Mouse (Mus musculus) kidney, postnatal 36 days (tissue): ENCODE measurements around the gene Cd3e.

ENCODE experiments used
- DNase-seq, 2 experiments: peaks; one replicate each; pipeline ENCODE4 v3.0.0; 2021 to 2022; ENCODE audit warnings: mixed read lengths in 2 of 2

Cd3e gene

DNA sequence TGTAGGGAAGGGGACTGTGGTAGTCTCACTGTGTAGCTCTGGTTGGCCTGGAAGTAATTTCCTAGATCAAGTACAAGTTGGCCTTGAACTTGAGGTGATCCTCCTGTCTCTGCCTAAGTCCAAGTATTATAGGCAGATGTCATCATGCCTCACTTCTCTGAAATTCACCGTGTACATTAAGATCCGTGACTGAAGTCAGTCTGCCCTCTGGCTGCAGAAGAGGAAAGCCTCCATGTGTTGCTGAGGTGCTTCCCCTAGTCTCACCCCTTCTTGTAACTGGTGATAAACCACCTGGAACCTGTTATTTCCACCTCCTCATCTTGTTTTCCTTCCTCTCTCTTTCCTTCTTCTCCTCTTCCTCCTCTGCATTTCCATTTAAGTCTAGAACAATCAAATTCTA is 5.5 kb upstream of the Cd3e start:
- DNase-seq, result no peak

GRCm38 (mm10) chr9:45011291-45011690 is 1.9 kb upstream of the Cd3e start:
- no peak for DNase-seq

- DNase-seq, result peak in 1 of 2 experiments; percentile 10
These were observed 1.0 kb upstream of the Cd3e start for GRCm38 (mm10) chr9:45010461-45010860.

DNA sequence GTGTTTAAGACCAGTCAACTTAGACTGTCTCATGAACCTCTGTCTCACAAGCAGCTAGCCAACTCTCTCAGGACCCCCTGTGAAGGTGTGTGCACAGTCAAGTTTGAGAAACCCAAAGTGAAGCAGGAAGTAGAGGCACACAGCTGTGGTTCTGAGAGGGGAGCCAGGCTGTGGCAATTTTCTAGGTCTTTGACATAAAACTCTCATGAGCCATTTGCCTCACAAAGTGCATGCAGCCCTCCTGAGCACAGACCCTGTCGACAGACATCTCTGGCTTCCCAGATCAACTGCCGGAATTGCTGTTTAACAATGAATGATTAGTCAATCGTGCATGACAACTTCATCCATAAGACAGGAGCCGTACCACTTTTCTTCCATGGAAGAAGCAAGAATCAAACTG is 1.1 kb downstream of the Cd3e start:
- no peak for DNase-seq

DNA sequence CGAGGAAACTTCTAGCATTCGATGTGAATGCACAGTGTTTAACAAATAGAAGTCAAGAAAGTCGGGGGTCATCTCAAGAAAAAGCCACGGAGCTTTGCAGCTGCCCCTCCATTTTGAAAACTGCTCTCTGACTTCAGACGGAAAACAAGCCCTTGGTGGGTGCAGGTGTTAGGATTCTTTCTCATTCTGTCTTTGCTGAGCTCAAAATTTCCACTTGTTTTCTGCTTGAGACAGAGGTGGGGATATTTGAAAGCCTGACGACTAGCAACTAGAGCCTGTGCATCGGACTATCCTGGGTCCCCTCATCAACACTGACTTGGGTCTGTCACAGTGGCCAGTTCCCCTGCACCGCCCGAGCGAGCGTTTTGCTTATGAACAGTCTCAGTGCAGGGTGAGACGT is 2.0 kb downstream of the Cd3e start:
- no peak for DNase-seq

- no peak for DNase-seq
These were observed 9.2 kb downstream of the Cd3e start for GRCm38 (mm10) chr9:45000249-45000648.

DNA sequence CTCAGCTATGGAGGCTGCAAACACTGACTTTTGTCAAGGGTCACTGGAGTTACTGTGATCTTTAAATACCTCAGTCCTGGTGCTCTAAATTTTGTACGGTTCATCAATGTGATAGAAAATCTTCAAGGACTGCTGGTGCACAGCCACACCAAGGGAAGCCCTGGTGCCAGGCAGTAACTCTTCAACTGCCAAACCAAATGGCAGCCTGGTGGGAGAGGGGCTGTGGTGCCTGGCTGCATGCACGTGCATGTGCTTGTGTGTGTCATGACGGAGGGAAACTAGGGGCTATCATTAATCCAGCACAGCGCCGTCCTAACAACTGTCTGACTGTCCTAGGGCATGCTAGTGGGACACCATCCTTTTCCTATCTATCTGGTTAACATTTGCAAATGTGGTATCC is 9.7 kb downstream of the Cd3e start:
- DNase-seq, result no peak

DNA sequence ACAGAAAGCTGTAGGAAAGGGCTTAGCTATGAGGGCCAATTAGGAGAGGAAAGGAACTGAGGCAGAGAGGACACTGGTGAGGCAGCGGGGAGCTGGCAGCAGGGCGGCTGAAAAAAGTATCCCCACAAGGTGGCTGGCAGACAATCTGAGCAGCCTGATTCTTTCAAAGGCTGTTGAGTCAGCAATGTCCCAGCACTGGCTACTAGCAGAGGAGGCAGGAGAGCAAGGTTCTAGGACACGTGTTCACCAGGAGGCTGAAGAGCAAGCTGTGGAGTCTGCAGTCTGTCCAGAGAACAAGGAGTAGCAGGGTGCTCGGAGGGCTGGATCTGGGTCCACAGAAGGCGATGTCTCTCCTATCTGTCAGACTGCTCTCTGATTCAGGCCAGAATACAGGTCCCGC is 10.3 kb downstream of the Cd3e start:
- DNase-seq, result peak; percentile 64 to 81

- no peak for DNase-seq
These were observed 11.3 kb downstream of the Cd3e start for GRCm38 (mm10) chr9:44998138-44998537.

GRCm38 (mm10) chr9:44996590-44996989 is 12.8 kb downstream of the Cd3e start:
- no peak for DNase-seq

- DNase-seq, result no peak
These were observed 14.5 kb downstream of the Cd3e start for GRCm38 (mm10) chr9:44994962-44995361.

DNA sequence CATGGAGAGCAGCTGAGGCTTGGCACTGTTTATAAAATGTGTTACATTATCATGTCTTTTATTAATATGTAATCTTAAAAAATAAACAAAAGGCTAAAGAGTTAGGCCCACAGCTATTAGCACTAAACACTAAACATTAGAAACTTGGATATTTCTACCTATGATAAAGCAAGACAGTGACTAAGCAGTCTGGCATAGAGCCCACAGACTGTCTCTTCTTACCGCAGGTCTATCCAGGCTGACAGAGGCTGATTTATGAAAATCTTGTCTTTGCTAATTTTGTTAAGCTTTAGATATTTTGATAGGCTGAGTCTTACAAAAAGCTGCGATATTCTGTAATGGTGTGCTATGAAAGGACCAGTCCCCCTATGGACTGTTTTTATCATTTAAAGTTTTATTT is 16.2 kb downstream of the Cd3e start:
- no peak for DNase-seq

GRCm38 (mm10) chr9:44992271-44992670 is 17.2 kb downstream of the Cd3e start:
- DNase-seq, result no peak

DNA sequence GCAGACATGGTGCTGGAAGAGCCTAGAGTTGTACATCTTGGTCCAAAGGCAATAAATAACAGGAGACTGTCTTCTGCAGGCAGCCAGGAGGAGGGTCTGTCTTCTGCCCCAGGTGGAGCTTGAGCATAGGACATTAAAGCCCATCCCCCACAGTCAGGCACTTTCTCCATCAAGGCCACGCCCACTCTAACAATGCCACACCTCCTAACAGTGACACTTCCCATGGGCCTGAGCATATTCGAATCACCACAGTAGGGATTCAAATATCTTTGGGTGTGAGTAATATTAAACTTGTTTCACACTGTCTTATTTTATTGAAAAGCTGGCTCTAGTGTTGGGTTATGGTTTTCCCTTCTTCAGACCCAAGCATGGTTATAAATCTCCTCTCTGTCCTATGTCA is 17.6 kb downstream of the Cd3e start:
- no peak for DNase-seq

DNA sequence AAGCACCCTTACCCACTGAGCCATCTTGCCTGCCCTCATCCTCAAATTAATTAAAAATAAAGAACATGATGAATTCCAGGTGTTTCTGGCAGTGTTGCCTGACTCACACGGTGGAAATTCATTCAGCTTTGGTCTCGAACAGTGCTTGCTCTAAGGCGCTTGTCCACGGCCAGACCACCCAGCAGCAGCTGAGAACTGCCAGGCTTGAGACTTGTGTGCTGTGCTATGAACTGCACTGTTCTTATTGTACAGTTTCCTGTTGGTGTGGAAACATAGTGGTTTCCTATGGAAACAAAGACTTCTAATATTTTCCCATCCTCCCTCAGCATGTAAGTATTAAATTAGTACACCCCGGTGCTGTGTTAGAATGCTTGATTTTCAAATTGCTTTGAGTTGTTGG is 22.5 kb downstream of the Cd3e start:
- no peak for DNase-seq

DNA sequence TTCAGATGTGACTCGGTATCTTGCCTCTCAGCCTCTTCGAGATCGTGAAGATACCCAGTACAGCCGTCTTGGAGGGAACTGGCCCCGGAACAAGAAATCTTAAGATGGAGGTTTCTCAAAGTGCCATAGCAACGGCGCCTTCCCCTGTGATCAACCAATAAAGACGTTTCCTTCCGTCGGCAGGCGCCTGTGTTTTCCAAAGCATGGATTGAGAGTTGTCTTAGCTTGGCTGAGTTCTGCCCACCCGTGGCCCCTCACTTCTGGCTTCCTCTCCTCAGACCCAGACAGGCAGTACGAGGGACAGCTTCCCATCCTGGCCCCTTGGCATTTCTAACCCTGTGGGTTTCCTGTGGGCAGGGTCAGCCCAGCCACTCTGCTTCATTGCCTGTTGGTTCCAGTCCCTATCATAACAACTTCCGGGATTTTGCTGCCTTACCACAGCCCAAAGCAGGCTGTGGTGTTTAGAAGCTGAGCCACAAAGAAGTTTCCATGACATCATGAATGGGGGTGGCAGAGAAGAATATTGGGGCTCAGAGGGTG is 23.1 kb downstream of the Cd3e start:
- DNase-seq, result peak; percentile 3 to 13

DNA sequence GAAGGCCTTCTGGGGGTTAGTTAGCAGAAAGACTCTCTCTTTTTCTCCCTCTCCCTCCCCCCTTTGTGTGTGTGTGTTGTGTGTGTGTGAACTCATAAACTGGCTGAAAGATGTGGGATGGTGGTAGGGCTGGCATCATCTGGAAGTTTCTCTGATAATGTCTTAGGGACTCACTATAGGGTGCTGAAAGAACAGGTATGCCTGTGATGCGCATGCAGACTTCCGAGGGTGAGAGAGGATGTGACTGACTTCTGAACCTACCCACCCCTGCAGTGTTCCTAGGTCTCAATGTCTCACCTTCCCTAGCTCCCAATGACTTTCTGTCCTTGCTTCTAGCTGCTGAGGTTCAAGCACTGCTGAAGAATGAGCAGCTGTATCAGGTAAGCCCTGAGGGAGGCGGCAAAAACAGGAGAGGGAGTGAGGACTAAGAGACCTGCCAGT is 23.7 kb downstream of the Cd3e start:
- DNase-seq, result no peak

DNA sequence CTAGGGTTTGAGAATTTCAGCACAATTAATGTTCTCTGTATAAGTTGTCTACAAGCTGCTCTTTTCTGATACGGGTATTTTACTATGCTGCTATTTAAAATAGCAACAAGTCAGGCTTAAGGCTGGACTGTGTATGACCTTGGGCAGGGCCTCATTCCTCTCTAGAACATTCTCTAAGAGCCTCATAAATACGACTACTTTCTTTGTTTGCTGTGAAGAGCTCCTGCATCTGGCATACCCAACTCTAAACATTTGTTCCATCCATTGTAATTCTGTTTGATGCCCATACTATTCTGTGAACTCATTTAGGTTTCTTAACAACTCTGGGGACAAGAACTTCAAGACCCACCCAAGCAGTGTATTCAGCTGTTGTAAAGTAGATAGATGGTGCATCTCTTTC is 26.4 kb downstream of the Cd3e start:
- no peak for DNase-seq

DNA sequence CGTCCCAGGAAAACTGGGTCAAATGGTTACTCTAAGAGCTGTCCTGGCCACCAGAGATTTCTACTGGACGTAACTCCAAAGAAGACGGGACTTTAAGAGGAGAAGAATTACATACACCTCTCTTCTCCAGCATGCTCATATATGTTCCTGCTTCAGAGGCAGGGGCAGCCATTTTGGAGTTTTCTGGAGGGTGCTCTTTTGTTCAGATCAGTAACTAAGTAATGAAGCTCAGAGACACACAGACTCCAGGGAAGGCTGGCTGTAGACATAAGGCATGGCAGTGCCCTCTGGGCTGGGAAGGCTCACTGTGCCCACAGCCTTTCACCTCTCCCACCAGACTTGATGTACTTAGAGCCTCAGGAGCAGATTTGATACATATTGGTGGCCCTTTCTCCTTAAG is 26.9 kb downstream of the Cd3e start:
- no peak for DNase-seq

- DNase-seq, result no peak
These were observed 27.3 kb downstream of the Cd3e start for GRCm38 (mm10) chr9:44982081-44982480.

GRCm38 (mm10) chr9:44981676-44982075 is 27.8 kb downstream of the Cd3e start, which contains the start of gene Cd3d:
TSS of gene Cd3d (plus strand) at chr9:44981786.
- DNase-seq, result no peak

GRCm38 (mm10) chr9:44981104-44981503 is 28.3 kb downstream of the Cd3e start:
- no peak for DNase-seq

- DNase-seq, result no peak
These were observed 29.2 kb downstream of the Cd3e start, which contains the start of gene Cd3g for GRCm38 (mm10) chr9:44980242-44980641. TSS of gene Cd3g (minus strand) at chr9:44980431.

DNA sequence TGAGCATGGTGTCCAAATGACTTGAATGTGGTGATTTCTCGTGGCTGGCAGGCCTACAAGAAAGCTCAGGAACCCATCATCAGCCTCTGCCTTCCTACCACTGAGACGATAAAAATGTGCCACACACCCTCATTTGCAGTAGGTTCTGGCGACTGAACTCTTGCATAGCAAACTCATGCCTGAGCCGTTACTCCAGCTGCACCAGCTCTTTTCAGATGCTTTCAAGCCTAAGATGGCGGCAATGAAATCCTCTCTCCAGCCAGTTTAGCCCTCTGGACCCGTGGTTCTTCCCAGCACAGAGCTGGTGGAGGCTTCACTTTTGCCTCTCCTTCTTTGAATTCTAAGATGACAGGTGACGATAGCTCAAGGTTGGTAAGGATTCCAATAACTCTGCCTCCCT is 29.6 kb downstream of the Cd3e start:
- no peak for DNase-seq

GRCm38 (mm10) chr9:44977813-44978212 is 31.6 kb downstream of the Cd3e start:
- no peak for DNase-seq

- DNase-seq, result no peak
These were observed 40.0 kb downstream of the Cd3e start for GRCm38 (mm10) chr9:44969450-44969849.
